Mouse (Mus musculus) gastrocnemius, adult 2 months (tissue): ENCODE data around the gene Fez1. TPM values are rescaled to one million over a fixed set of nuclear protein-coding genes. Genes with fewer than 3 reads are reported as not detected.

ENCODE experiments used
- DNase-seq: peaks from one replicate; pipeline ENCODE4 v3.0.0; 2022
- H3K27ac ChIP-seq: fragments of 200-600 bp; 2 replicates; pipeline ENCODE4 v1.8.1; 2022; ENCODE audit warnings: mild to moderate bottlenecking
- H3K4me3 ChIP-seq: fragments of 200-600 bp; 2 replicates; pipeline ENCODE4 v1.8.1; 2022; ENCODE audit warnings: mild to moderate bottlenecking, moderate library complexity
- CTCF ChIP-seq: fragments of 200-600 bp; IDR thresholded peaks from 2 replicates; pipeline ENCODE4 v1.8.1; 2022; ENCODE audit warnings: antibody characterized with exemption, mild to moderate bottlenecking, moderate library complexity
- intact Hi-C: fragments of 180-260 bp; cut with DNase I; formaldehyde crosslinking; loops from one replicate; pipeline ENCODE4 v1.15.1; 2025
- long read RNA-seq, 2 experiments: library from polyadenylated mRNA; stranded (forward); transcript quantifications; one replicate each; pipeline ENCODE4 v2.0.0; 2021
- total RNA-seq, 2 experiments: library from RNA; stranded (reverse); gene quantifications; 2 replicates each; pipeline ENCODE4 v1.2.3; 2021

Gene Fez1
- 1 to 10 TPM; 4.2 to 4.7 TPM for total RNA-seq
- long read RNA-seq, experiment 1, transcript Fez1-201 (10 exons, 1,794 nt) = major isoform, 7 of 10 reads
- long read RNA-seq, experiment 1, partial matches to known transcripts = 1 of 10 reads
- long read RNA-seq, experiment 1, other reads (novel, unspliced or antisense) = 1 of 10 reads
- long read RNA-seq, experiment 2, partial matches to known transcripts = 4 of 7 reads
- long read RNA-seq, experiment 2, other reads (novel, unspliced or antisense) = 1 of 7 reads

DNA sequence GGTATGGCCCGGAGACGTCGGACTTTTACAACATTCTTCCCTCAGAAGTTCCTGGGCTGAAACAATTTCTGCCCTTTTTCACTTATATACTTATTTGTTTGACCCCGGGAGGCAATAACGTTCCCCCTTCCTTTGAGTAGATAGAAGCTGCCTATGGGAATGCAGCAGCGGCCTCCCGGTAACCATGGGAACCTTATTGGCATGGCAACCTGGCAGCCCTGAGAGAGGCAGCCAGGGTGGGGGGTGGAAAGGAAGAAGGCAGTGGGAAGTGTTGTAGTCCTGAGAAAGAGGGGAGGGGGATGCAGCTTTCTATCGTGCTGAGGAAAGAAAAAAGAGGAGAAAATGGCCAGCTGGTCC, at the start of gene Fez1:
Gene Fez1, plus strand, starts transcription at position 221 of the 357 bp plus-strand sequence.
- no peak for TF ChIP-seq CTCF
- Histone ChIP-seq H3K4me3 (no peak within 1 kb of the TSS), H3K27ac (no peak within 1 kb of the TSS)
- DNase-seq = no peak
- intact Hi-C loops = no loop called here

DNA sequence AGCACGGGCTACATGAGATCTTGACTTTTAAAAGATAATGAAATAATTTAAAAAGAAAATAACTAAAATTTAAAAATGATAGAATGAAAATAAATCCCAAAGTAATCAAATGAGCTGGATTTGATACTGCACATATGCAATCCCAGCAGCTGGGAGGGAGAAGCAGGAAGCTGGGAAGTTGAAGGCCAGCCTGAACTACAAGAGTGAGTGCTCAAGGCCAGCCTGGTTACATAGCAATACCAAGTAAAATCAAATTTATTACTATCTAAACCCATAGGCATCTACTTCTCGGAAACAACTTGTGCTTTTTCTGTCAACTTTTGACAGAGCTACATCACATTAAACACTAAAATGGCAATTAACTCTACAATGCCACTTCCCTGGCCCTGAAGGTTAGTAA, 37.7 kb upstream of the Fez1 start:
- intact Hi-C loops = no loop called here
- no peak for TF ChIP-seq CTCF
- Histone ChIP-seq H3K4me3 (no peak overlapping the region), H3K27ac (no peak overlapping the region)
- no peak for DNase-seq

DNA sequence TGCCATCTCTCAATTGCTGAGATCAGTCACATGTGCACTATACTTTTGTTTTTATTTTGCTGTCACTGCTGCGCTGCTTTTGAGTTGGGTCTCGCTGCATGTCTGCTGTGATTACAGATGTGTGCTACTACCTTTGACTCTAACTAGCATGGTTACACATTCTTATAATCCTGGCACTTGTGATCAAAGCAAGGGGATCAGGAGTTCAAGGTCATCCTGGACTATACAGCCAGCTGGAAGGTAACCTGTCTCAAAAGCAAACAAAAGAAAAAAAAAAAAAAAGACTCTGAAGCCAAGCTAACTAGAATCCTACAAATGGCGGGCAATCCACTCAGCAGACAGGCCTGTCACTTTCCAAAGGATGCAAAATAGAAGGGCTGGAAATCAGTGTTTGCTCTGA, 29.5 kb upstream of the Fez1 start:
- TF ChIP-seq CTCF = no peak
- H3K4me3 ChIP-seq = no peak overlapping the region
- no peak overlapping the region for H3K27ac ChIP-seq
- no peak for DNase-seq
- intact Hi-C loops = no loop called here

DNA sequence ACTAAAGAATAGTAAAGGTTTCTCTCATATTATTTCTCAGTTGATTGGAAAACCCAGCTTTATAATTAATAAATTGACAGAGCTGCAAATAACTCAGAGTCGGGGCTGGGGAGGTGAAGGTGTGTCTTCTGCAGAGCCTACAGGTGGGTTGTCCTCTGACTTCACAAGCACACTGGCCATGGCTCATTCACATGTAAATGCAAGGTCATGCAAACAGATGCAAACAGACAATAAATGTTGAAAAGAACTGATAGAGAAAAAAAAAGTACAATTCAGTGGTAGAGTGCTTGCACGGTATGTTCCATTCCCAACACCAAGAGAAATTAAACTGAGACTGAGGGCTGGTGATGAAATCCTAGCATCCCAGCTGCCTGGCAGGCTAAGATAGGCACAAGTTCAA, 27.2 kb upstream of the Fez1 start:
- DNase-seq = no peak
- intact Hi-C loops = no loop called here

DNA sequence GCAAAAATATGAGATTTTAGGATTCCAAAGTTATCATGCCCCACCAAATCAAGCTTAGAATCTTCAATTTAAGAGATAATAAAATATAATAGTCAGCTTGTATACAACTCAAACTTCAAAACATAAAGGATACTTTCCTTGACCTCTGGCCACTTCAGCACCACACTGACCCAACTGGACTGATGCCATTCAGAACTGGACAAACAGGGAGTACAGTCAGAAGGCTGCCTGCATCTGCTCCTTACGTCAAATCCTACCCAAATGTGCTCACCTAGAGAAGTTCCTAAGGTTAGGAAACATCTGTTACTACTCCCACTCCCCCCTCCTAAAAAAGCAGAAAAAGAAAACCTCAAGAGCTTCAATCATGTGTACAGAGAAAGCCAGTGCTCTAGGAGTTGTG, 26.1 kb upstream of the Fez1 start:
- no peak for DNase-seq
- intact Hi-C loops = loop anchor here (5.0 kb wide), 1 partner anchor 87 kb away; no protein-coding TSS in a partner anchor
- TF ChIP-seq CTCF = no peak
- Histone ChIP-seq H3K4me3 (no peak overlapping the region; the same call in 1 of the 2 replicates), H3K27ac (0 out of 2 replicates have a peak overlapping the region, but pooled peaks have one; percentile 2)

More for the DNA sequence above, 27.2 kb upstream of the Fez1 start:
- Histone ChIP-seq H3K4me3 (no peak overlapping the region), H3K27ac (no peak overlapping the region)
- no peak for TF ChIP-seq CTCF

DNA sequence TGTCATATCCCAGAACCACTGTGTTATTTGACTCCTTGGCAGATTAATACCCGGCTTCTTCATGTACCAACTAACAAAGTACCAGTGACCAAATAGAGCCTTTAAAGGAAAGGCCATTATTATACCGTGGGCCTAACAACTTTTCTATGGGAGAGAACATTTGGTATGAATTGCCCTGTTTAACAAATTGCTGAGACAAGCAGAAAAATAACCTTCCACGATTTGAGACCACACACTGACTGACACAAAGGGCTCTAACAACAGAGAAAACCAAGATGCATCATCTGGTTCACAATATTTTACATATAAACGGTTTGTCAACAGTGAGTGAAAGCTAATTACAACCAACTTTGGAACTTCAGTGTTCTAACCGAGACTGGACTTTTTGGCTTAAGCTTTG, 25.4 kb upstream of the Fez1 start:
- H3K27ac ChIP-seq = peak overlapping the region; percentile 96
- intact Hi-C loops = loop anchor here (5.0 kb wide), 1 partner anchor 86 kb away; no protein-coding TSS in a partner anchor
- no peak for TF ChIP-seq CTCF
- peak overlapping the region; percentile 100 for H3K4me3 ChIP-seq
- DNase-seq = no peak

DNA sequence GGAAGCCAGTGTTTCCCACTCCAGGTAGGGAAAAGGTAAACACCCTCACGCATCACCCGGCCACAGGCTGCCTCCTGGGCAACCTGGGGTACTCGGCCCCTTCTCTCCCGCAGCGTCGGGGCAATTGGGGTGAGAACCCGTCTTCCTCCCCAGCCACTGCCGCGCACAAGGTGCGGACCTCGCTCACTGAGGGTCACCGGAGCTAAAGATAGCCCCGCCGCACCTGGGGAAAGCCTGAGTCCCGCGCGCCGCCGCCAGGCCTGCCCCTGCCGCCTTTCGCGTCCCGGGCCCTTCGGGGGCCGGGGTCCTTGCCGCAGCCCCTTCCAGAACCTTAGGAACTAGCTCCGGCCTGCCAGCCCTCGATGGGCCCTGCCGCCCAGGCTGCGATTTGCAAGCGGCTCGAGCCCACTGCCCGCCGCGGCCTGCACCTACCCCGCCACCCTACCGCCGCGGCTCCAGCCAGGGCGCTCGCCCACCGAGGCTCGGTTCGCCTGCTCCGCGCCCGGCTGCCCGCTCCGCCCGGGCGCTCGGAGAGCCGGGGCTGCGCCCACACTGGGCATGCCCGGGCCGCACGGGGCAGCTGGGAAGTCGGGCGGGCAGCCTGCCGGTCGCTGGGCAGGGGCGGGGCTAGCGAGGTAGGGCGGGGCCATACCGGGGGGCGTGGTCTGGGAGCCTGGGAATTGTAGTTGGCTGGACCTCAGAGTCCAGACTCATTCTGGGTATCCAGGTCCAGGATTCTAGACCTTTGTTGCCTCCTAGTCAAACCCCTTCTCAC, 24.7 kb upstream of the Fez1 start, which contains the start of gene Ei24:
Gene Ei24, minus strand, starts transcription at position 613 of the 775 bp plus-strand sequence.
- Histone ChIP-seq H3K4me3 (peak within 1 kb of the TSS; percentile 100), H3K27ac (peak within 1 kb of the TSS; percentile 96)
- DNase-seq = peak; percentile 96
- intact Hi-C loops = loop anchor here (5.0 kb wide), 1 partner anchor 85 kb away; no protein-coding TSS in a partner anchor
- TF ChIP-seq CTCF = no peak

DNA sequence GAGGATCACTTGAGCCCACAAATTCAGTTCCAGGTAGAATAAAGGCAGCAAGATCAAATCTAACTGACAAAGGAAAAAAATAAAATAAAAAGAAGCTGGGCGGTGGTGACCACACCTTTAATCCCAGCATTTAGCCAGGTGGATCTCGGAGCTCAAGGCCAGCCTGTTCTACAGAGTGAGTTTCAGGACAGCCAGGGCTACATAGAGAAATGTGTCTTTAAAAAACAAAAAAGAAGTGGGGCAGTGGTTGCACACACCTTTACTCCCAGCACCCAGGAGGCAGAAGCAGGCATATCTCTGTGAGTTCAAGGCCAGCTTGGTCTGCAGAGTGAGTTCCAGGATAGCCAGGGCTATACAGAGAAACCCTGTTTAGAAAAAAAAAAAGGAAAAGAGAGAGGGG, 19.7 kb upstream of the Fez1 start:
- intact Hi-C loops = no loop called here
- no peak for TF ChIP-seq CTCF
- Histone ChIP-seq H3K27ac (no peak overlapping the region), H3K4me3 (no peak overlapping the region)
- no peak for DNase-seq

DNA sequence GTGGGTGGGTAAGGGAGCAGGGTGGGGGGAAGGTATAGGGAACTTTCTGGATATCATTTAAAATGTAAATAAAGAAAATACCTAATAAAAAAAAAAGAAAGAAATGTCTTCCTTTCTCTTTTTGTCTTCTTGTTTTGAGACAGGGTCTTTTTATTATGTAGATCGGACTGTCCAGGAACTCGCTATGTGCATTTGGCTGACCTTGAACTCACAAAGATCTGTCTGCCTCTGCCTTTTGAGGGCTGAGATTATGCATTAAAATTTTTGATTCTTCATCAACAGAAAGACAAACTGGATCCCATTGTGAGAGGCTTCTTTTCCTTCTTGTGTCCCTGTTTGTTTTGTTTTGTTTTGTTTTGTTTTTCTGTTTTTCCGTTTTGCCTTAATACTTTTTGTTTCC, 18.7 kb upstream of the Fez1 start:
- intact Hi-C loops = no loop called here
- TF ChIP-seq CTCF = no peak
- no peak overlapping the region for H3K4me3 ChIP-seq
- no peak for DNase-seq
- H3K27ac ChIP-seq = no peak overlapping the region

DNA sequence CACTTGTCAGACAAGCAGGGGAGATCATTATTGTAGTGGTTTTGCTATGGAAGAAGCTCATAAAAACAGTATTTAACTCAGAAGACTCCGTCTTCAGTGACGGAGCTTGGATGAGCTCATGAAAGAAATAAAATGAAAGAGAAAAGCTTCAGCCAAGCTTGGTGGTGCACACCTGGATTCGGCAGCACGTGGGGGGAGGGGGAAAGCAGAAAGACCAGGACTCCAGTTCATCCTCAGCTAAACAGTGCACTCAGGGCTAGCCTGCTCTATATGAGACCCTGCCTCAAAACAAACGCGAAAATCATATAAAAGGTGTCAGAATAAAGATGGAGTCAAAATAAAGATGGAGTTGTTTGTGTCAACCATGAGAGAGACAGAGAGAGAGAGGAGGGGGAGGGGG, 18.3 kb upstream of the Fez1 start:
- H3K4me3 ChIP-seq = no peak overlapping the region
- TF ChIP-seq CTCF = no peak
- H3K27ac ChIP-seq = no peak overlapping the region
- intact Hi-C loops = no loop called here
- DNase-seq = no peak

DNA sequence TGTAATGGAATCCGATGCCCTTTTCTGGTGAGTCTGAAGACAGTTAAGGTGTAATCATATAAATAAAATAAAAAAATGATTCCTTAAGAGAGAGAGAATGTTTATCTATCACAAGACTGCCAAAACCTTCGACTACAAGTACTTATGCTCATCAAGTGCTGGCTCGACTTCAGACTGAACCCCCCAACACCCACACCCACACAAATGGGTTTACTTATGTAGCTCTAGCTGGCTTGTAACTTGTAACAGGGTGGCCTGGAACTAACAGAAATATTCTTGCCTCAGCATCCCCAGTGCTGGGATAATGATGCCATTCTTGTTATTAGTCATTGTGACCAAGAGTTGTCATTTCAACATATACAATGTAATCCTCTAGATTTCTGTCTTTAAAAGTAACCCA, 17.7 kb upstream of the Fez1 start:
- Histone ChIP-seq H3K4me3 (no peak overlapping the region), H3K27ac (no peak overlapping the region)
- DNase-seq = no peak
- no peak for TF ChIP-seq CTCF
- intact Hi-C loops = no loop called here

DNA sequence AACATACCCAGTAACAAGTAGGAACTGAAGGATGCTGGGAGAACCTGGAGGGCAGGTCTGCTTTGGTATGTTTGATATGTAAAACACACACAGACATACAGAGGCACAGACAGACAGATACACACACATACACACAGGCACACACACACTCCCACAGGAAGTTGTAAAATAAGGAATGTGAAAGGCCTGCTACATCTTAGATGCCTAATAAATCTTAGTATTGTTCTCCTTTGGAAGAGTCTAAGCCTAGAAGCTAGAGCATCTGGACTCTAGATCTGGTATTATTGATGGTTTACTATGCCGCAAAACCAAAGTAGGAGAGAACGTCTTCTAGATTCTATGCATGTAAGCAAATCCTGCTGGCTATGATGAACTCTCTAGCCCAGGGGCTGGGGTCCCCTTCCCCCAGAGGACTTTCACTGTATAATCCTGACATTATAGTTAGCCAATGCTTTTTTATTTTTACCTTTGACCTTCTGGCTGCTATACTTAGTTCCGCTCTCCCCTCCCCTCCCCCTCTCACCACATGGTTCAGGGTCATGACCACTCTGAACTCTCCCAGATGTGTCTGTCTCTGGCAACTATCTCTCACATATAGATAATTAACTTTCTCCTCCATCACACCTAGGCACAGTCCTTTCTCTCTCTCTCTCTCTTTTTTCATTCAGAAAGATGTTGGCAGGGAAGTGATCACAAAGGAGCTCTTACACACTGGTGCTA, 16.2 kb upstream of the Fez1 start:
- Histone ChIP-seq H3K4me3 (no peak overlapping the region), H3K27ac (no peak overlapping the region)
- TF ChIP-seq CTCF = no peak
- no peak for DNase-seq
- intact Hi-C loops = no loop called here
